9 mouse cellular contexts compared by ENCODE assay signal in genomic region chr3:127012525-127012924, GRCm38 (mm10).
DNase-seq lines count a peak whose midpoint lies in the region; ATAC-seq and TF ChIP-seq lines count a peak whose summit lies in the region.
"Had no signal": no experiment of that assay in that cellular context is flagged by ENCODE, and none has a peak within 500 bp of the region (broad histone marks: within the 10 kb centered on the region; RNA-seq: fewer than 3 reads in every experiment).

No protein-coding gene starts in this region.

- WGBS in lung, adult 2 months, result 65% methylated on average over 8 of the region's 8 CpGs
- 53% methylated on average over 8 of the region's 8 CpGs for WGBS in liver, postnatal 0 days (ENCODE audit: insufficient replicate concordance)

- TF ChIP-seq POLR2A in lung, adult 2 months (IDR thresholded peaks at IDR 0.05; ENCODE audit: borderline replicate concordance, extremely low read depth, low read depth, low read length), result no peak

- H3K4me1 ChIP-seq in lung, adult 2 months (ENCODE audit: control insufficient read depth, insufficient read depth, low read length), result no peaks in the 10 kb centered on the region
- no peaks in the 10 kb centered on the region for H3K4me1 ChIP-seq in liver, postnatal 0 days (ENCODE audit: insufficient read depth)
- H3K4me1 ChIP-seq: heart, embryonic 15.5 days had no signal

- no peak overlapping the region for H3K9ac ChIP-seq in liver, postnatal 0 days (replicated peaks)
- H3K9ac ChIP-seq: heart, embryonic 15.5 days had no signal

- intact Hi-C loops in left cerebral cortex, postnatal 36 days (cut with DNase I), result no loop called here

- no peak overlapping the region for H3K4me3 ChIP-seq in lung, adult 2 months (replicated peaks; ENCODE audit: extremely low read depth, low read depth, low read length)
- no peak overlapping the region for H3K4me3 ChIP-seq in liver, postnatal 0 days (ENCODE audit: low read depth, low read length)
- H3K4me3 ChIP-seq: heart, embryonic 15.5 days had no signal

- no peak for ATAC-seq in CD4-positive, CD25-positive, alpha-beta regulatory T cell, adult 4 months
- ATAC-seq in liver, postnatal 0 days, result no peak

- no peaks in the 10 kb centered on the region for H3K27me3 ChIP-seq in liver, postnatal 0 days (ENCODE audit: insufficient read depth, low read length)
- H3K27me3 ChIP-seq: heart, embryonic 15.5 days had no signal

- TF ChIP-seq EP300 in liver, postnatal 0 days (IDR thresholded peaks at IDR 0.05; ENCODE audit: low read depth), result no peak

- no peaks in the 10 kb centered on the region for H3K9me3 ChIP-seq in liver, postnatal 0 days (ENCODE audit: low read length)
- H3K9me3 ChIP-seq: heart, embryonic 15.5 days had no signal

- no peaks in the 10 kb centered on the region; the same call in 1 of the 2 replicates for H3K36me3 ChIP-seq in liver, postnatal 0 days (replicated peaks; ENCODE audit: insufficient read depth, low read length)

- H3K4me2 ChIP-seq in liver, postnatal 0 days (ENCODE audit: low read depth, low read length), result no peak overlapping the region
- H3K4me2 ChIP-seq: heart, embryonic 15.5 days had no signal

- DNase-seq in CD4-positive, CD25-positive, alpha-beta regulatory T cell, adult 2 months (ENCODE audit: low read depth, low spot score), result peak; percentile 39
- no peak for DNase-seq in lung, adult 2 months
- no peak for DNase-seq in lung, postnatal 25 days (ENCODE audit: low spot score)
- DNase-seq in embryo, embryonic 10 days (ENCODE audit: low spot score), result peak; percentile 79
- DNase-seq in liver, postnatal 0 days, result peak; percentile 48
- peak; percentile 37 for DNase-seq in thymus, postnatal 0 days (ENCODE audit: low spot score)
- DNase-seq in left cerebral cortex, postnatal 36 days (ENCODE audit: low spot score in 2 of 2), result no peak

- TF ChIP-seq CTCF in lung, adult 2 months (IDR thresholded peaks at IDR 0.05; ENCODE audit: insufficient read depth, low read length), result peak; percentile 54
- TF ChIP-seq CTCF in liver, postnatal 0 days (IDR thresholded peaks at IDR 0.05; ENCODE audit: low read depth), result peak; percentile 73

- H3K27ac ChIP-seq in liver, postnatal 0 days (ENCODE audit: low read depth), result no peak overlapping the region
- H3K27ac ChIP-seq: heart, embryonic 15.5 days had no signal

Comparison
In these comparisons a context has a peak if more than half of its experiments do, and no peak if none do; other contexts are left out.
1. DNase-seq: peak in CD4-positive, CD25-positive, alpha-beta regulatory T cell, adult 2 months (single experiment), embryo, embryonic 10 days (single experiment), liver, postnatal 0 days (single experiment) and thymus, postnatal 0 days (single experiment); none in lung, adult 2 months (single experiment), lung, postnatal 25 days (single experiment) and left cerebral cortex, postnatal 36 days (0 of 2).